Mouse (Mus musculus): Measurements from ENCODE around the gene Mon1a.

DNA sequence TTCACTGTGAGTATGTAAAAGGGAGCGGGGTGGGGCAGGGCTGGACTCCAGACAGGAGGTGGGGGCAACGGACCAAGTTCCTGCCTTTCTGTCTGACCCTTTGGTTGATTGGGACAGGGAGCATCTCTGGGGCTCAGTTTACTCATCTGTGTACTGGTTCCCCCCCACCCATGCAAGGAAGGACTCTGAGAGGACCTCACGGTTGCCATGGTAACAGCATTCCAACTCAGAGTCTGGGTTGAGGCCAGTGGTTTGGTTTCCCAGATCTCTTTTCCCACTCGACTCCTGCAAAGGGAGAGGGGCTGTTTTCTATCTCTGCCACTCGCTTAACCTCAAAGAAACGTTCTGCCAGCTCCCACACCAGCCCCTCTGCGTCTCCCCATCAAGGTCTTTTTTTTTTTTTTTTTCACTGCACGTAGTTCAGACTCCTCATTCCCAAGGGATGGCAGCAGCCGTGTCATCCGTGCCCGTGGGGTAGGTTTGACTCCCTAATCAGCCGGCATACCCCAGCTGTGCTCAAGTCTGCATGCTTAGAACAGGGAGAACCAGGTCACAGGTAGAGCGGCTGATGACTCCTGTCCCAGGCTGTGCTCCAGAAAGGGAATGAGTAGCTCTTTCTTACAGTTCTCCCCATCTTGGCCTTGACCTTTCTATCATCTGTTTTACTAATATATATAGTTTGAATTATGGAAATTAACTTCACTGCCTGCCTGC, 30.1 kb downstream of the Mon1a start:
- TF ChIP-seq ZC3H11A (IDR thresholded peaks at IDR 0.05; ENCODE audit: borderline replicate concordance, low read depth, low read length): no peak
- TF ChIP-seq MAFK (IDR thresholded peaks at IDR 0.05; ENCODE audit: insufficient read depth, low read depth, low read length): no peak
- TF ChIP-seq HCFC1 (IDR thresholded peaks at IDR 0.05; ENCODE audit: borderline replicate concordance, insufficient read depth, low read length): no peak

All from ES-E14 (cell line).